Mouse (Mus musculus): ENCODE results near the gene Ralgps1.

GRCm38 (mm10) chr2:33267075-33267474, 104.2 kb downstream of the Ralgps1 start:
- TF ChIP-seq GATA1 (IDR thresholded peaks at IDR 0.05; ENCODE audit: low read length): no peak
- no peak for TF ChIP-seq TAL1 (IDR thresholded peaks at IDR 0.05; ENCODE audit: low read length)
